Mouse (Mus musculus) gastrocnemius, adult 2 months (tissue): ENCODE measurements around the gene Ogfod2. TPM values are rescaled to one million over a fixed set of nuclear protein-coding genes. Genes with fewer than 3 reads are reported as not detected.
A peak's percentile ranks its signal among the peaks of the same experiment; 100 is the strongest.

Experiments used
- DNase-seq: peaks from one replicate; pipeline ENCODE4 v3.0.0; 2022
- H3K27ac ChIP-seq: fragments of 200-600 bp; 2 replicates; pipeline ENCODE4 v1.8.1; 2022; ENCODE audit warnings: mild to moderate bottlenecking
- H3K4me3 ChIP-seq: fragments of 200-600 bp; 2 replicates; pipeline ENCODE4 v1.8.1; 2022; ENCODE audit warnings: mild to moderate bottlenecking, moderate library complexity
- CTCF ChIP-seq: fragments of 200-600 bp; IDR thresholded peaks from 2 replicates; pipeline ENCODE4 v1.8.1; 2022; ENCODE audit warnings: antibody characterized with exemption, mild to moderate bottlenecking, moderate library complexity
- intact Hi-C: fragments of 180-260 bp; cut with DNase I; formaldehyde crosslinking; loops from one replicate; pipeline ENCODE4 v1.15.1; 2025
- long read RNA-seq, 2 experiments: library from polyadenylated mRNA; stranded (forward); transcript quantifications; one replicate each; pipeline ENCODE4 v2.0.0; 2021
- total RNA-seq, 2 experiments: library from RNA; stranded (reverse); gene quantifications; 2 replicates each; pipeline ENCODE4 v1.2.3; 2021

Ogfod2 gene
- 10 to 100 TPM; 11.7 to 12.2 TPM for total RNA-seq
- long read RNA-seq, experiment 1, transcript Ogfod2-201 (7 exons, 1,596 nt), result major isoform, 13 of 19 reads
- long read RNA-seq, experiment 1, partial matches to known transcripts, result 3 of 19 reads
- long read RNA-seq, experiment 1, other reads (novel, unspliced or antisense), result 1 of 19 reads
- long read RNA-seq, experiment 2, transcript Ogfod2-201 (7 exons, 1,596 nt), result major isoform, 13 of 22 reads
- long read RNA-seq, experiment 2, partial matches to known transcripts, result 2 of 22 reads
- long read RNA-seq, experiment 2, other reads (novel, unspliced or antisense), result 1 of 22 reads

DNA sequence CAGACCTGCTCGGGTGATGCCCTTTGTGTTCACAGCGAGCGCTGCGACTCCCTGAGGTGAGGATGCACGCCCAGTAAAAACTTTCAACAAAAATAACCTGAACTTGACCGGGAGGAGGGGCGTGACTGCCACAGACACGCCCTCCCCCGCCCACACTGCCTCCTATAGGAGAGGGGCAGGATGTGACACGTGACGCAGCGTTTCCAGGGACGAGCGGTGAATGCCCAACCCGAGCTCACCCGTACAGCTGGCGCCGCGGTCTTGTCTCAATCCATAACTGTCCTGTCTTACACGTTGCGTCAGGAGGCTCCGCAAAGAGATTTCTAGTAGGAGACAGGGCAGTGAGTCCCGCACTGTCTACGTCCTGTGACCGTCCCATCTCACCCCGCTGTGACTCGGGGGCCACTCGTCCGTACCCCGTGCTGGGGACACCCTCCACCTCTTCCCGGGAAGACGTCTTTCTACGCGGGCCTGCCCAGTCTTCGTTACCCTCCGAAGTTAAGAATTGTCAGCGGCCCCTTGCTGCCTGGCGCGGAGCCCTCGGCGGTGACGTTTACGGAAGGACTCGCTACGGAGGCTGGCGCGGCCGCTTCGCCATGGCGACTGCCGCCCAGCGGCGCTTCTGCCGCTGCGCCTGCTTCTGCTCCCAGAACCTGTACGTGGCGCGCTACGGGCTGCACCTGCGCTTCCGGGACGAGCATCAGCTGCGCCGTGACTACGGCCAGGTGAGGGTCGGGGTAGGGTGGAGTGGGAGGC is at the start of gene Ogfod2:
Ogfod2 (plus strand) TSS at position 556 of the 756 bp plus-strand sequence.
- peak within 1 kb of the TSS; percentile 98 for H3K4me3 ChIP-seq
- intact Hi-C loops, result no loop called here
- peak; percentile 98 for DNase-seq
- TF ChIP-seq CTCF, result peak; percentile 46
- peak within 1 kb of the TSS; percentile 99 for H3K27ac ChIP-seq

DNA sequence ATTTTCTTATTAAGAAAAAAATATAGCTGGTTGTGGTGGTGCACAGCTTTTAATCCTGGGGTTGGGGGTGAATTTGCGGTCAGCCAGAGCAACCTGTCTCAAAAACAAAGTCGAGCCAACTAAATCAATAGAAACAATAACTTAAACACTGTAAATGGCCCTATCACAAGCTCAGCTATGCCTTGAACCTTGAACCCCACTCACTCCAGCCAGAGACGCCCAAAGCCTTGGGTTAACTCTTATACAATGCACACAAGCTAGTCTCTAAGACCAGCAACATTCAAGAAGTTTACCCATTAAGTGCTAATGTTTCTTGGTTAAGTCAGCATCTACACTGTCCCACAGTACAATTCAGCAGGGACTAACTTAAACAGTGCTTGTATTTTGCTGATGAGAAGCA is 42.4 kb upstream of the Ogfod2 start:
- Histone ChIP-seq H3K27ac (no peak overlapping the region), H3K4me3 (no peak overlapping the region)
- intact Hi-C loops, result no loop called here
- TF ChIP-seq CTCF, result no peak
- no peak for DNase-seq

DNA sequence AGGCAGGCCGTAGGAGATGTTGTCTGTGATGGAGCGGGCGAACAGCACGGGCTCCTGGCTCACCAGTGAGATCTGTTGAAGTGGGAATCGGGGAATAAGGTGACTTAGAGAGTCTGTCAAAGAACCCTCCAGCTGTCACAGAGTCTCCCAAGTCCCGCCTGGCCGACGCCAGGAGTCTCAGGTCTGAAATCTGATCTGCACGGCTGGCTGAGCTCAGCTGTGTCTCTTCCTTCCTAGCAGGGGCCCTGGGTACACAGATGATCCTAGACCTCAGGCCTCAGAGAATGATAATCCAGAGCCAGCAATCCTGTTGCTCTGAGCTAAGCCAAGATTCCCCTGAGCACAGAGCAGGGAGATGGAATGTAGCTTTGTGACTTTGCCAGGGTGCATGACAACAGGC is 38.4 kb upstream of the Ogfod2 start:
- DNase-seq, result peak; percentile 81
- TF ChIP-seq CTCF, result no peak
- intact Hi-C loops, result no loop called here
- Histone ChIP-seq H3K27ac (peak overlapping the region; percentile 75), H3K4me3 (no peak overlapping the region)

DNA sequence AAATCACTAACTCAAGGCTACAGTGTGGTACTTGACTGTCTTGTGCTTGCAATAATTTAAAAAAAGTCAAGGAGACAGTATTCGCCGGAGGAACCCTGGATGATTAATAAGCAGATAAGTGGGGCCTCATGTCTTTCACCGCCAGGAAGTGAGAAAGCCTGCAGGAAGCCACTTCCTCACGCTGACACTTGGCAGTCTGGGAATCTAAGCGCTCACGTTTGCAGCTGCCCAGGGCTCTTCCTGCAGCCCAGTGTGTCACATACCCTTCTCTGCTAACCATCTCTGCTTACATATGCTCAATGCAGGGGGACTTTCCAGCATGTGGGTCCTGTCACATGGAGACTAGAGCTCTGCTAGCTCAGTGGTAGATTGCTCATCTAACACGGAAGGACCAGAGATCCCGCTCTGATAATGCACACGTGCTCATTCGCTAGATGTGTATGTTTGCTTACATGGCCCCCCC is 37.2 kb upstream of the Ogfod2 start:
- H3K4me3 ChIP-seq, result no peak overlapping the region
- H3K27ac ChIP-seq, result no peak overlapping the region
- DNase-seq, result no peak
- intact Hi-C loops, result no loop called here
- no peak for TF ChIP-seq CTCF

DNA sequence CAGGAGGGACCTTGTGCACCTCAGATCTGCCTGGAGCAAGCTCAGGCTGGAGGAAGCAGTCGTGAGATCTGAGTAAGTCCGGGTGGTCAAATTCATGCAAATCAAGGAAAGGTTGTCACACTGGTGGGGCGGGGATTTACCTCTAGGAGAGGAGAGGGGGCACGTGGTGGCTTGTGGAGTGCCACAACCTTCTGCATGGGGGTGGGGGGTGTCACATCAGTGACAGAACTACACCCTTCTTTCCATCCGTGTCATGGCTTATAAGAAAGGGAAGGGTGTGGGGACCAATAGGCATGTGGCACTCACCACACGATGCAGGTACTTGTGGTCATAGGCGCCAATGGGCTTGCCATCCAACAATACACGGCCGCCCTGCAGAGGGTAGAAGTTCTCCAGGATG is 36.4 kb upstream of the Ogfod2 start:
- intact Hi-C loops, result no loop called here
- TF ChIP-seq CTCF, result no peak
- H3K27ac ChIP-seq, result no peak overlapping the region

DNA sequence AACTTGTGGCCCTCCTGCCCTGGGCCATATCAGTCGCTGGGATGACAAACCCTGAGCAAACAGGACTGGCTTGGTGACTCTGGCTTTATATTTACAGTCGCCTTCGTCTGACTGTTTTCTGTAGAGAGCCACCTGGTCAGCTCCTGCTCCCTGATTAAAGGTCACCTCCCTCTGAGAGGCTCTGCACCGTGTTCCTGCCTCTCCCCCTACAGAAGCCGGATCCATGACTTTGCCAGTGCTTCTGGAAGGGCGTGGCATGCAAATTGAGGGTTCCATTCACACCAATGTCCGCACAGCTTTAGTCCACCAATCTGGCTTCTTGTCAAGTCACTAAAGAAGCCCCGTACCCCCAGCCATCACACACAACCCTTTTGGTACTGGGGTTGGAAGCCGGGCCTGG is 35.5 kb upstream of the Ogfod2 start:
- intact Hi-C loops, result no loop called here
- no peak for DNase-seq
- H3K4me3 ChIP-seq, result no peak overlapping the region
- no peak overlapping the region for H3K27ac ChIP-seq
- no peak for TF ChIP-seq CTCF

More for the DNA sequence above, 36.4 kb upstream of the Ogfod2 start:
- H3K4me3 ChIP-seq, result no peak overlapping the region
- no peak for DNase-seq

DNA sequence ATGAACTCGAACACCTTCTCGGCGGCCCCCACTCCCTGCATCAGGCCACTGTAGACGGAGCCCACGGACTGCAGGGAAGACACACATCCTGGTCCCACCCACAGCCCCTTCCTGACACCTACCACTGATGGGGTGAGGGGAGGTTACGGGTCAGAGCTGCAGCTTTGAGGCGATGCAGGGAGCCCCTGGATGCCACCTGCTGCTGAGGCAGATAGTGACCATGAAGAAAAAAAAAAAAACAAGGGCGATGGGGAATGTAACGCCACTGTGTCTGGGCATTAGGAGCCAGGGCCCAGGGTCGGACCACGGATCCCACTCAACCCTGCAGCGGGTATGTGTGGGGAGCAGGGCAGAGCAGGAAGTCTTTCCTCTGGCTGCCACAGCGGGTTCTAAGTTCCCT is 34.9 kb upstream of the Ogfod2 start:
- H3K4me3 ChIP-seq, result no peak overlapping the region
- no peak for DNase-seq
- TF ChIP-seq CTCF, result no peak
- no peak overlapping the region for H3K27ac ChIP-seq
- intact Hi-C loops, result no loop called here

DNA sequence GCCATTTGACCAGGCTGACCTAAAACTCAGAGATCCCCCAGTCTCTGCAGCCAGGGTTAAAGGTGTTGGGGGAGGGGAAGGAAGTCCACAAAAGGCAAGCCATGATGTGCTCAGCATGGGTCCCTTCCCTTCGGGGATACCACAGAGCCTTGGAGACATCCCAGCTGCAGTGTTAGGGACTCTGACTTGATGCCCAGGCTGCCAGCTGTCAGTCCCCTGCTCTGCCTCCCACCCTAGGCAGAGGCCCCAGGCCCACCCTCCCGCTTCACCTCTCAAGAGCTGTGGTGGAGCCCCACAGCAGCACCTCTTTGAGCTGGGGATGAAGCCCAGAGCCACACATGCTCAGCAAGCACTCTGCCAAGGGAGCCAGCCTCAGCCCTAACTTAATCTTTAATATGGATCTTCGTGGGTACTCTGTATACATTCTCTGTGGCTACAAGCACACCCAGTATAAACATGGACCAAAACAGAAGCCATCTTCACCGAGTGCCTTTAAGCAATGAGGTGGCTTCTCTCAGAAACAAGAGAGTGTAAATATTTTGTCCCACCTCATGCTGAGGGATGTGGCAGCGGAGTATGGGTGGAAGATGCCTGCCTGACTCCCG is 34.1 kb upstream of the Ogfod2 start:
- Histone ChIP-seq H3K27ac (no peak overlapping the region), H3K4me3 (no peak overlapping the region)
- DNase-seq, result no peak
- TF ChIP-seq CTCF, result no peak
- intact Hi-C loops, result no loop called here

DNA sequence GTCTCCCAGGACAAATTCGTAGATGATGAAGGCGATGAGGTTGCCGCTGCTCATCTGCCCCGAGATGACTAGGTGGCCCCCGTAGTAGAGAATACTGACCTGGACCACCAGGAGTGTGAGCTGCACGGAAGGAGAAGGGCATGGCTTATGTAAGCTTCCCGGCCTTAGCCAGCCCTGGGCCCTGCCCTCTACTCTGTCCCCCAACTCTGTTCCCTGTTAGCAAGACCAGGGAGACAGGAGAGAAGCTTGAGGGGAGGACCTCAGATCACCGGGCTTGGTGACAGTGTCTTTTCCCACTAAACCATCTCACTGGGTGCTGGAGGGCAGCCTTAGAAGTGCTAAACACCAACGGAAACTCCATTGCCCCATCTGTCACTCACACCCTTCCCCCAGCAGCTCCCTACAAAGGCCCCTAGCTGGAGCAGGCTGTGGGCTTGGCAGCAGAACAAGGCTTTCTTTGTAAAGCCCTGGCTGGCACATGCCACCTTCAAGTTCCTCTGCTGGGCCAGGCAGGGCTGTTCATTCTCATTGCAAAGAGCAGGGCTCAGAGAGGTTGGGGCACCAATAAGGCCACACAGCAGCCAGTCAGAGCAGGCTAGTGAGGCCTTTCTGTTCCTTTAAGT is 33.2 kb upstream of the Ogfod2 start:
- intact Hi-C loops, result no loop called here
- Histone ChIP-seq H3K4me3 (no peak overlapping the region), H3K27ac (0 out of 2 replicates have a peak overlapping the region, but pooled peaks have one; percentile 8)
- no peak for TF ChIP-seq CTCF
- DNase-seq, result no peak

DNA sequence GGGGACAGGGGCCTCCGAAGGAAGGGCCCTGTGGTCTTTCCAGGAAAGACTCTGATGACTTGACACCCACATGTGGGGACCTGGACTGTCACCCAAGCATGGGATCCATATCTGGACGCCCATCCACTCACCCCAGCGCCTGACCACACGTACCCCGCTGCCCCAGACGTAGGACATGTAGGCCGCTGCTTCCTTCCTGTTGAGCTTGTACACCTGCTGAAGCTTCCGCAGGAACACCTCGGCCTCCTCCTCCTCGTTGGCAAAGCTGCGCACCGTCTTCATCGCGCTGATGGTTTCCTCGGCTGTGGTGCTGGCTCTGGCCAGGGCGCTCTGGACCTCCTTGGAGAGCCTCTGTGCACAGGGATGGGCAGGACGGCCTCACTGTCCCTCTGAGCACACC is 32.2 kb upstream of the Ogfod2 start:
- intact Hi-C loops, result no loop called here
- TF ChIP-seq CTCF, result no peak
- Histone ChIP-seq H3K4me3 (no peak overlapping the region), H3K27ac (no peak overlapping the region)
- DNase-seq, result no peak

DNA sequence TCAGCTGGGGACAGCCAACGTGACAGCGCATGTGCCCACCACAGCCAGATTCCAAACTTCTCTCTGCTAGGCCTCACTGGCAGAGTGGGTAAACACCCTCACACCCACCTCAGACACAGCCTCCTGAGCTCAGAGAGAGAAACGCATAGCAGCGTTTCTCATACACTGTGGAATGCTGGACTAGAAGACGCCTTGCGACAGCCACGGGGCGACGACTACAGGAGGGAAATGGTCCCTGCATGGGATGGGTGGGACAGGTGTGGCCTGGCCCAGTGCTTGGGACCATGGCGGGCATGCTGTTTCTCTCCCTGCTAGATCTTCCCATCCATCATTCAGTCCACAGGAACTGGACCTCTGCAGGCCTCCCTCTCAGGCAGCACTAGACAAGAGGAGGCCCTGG is 29.6 kb upstream of the Ogfod2 start:
- no peak overlapping the region for H3K27ac ChIP-seq
- intact Hi-C loops, result no loop called here
- no peak overlapping the region for H3K4me3 ChIP-seq
- TF ChIP-seq CTCF, result no peak
- DNase-seq, result no peak

DNA sequence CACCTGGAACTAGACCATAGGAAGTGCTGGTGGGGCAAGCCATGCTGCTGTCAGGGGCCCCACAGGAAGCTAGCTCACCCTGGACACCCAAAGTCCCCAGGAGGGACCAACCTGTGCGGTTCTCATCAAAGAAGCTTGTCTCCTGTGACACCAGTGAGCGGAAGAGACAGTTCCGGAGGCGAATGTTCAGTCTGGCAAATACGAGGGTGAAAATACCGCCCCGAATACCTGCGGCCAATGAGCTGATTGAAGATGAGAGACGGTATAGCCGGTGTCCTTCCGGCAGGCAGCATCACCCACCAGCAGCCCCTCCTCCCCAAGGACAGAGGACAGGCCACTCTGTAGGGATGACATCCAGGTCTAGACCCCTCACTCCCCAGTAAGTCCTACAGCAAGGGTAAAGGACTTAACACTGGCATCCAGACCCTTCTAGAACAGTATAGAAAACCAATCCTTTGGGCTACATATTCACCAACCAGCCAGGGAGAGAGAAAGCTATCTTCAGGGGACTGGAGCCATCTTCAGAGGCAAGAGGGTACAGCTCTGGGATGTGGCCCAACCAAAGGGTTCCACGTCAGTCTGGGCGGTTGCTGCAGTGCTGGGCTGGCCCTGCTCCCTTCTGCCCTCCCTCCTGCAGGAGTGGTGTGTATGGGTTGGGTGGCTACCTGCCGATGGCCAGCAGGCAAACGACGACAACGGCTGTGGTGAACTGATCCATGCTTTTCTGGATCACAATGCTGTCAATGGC is 29.0 kb upstream of the Ogfod2 start:
- no peak for DNase-seq
- H3K27ac ChIP-seq, result no peak overlapping the region
- no peak for TF ChIP-seq CTCF
- no peak overlapping the region for H3K4me3 ChIP-seq
- intact Hi-C loops, result no loop called here
